Mouse (Mus musculus) cerebellum, adult 2 months (tissue): Measurements from ENCODE around the gene Kdsr.

ENCODE experiments used
- CTCF ChIP-seq: fragments of 200-500 bp; IDR thresholded peaks from 2 replicates; pipeline ENCODE4 v1.5.1; 2011; ENCODE audit warnings: low read depth, mild to moderate bottlenecking, control low read depth, low read length, moderate library complexity, borderline replicate concordance; ENCODE audit not compliant: insufficient read depth
- POLR2A ChIP-seq: fragments of 200-500 bp; IDR thresholded peaks from 2 replicates; pipeline ENCODE4 v1.6.1; 2011; ENCODE audit warnings: low read length, control low read depth, borderline replicate concordance; ENCODE audit not compliant: insufficient read depth

DNA sequence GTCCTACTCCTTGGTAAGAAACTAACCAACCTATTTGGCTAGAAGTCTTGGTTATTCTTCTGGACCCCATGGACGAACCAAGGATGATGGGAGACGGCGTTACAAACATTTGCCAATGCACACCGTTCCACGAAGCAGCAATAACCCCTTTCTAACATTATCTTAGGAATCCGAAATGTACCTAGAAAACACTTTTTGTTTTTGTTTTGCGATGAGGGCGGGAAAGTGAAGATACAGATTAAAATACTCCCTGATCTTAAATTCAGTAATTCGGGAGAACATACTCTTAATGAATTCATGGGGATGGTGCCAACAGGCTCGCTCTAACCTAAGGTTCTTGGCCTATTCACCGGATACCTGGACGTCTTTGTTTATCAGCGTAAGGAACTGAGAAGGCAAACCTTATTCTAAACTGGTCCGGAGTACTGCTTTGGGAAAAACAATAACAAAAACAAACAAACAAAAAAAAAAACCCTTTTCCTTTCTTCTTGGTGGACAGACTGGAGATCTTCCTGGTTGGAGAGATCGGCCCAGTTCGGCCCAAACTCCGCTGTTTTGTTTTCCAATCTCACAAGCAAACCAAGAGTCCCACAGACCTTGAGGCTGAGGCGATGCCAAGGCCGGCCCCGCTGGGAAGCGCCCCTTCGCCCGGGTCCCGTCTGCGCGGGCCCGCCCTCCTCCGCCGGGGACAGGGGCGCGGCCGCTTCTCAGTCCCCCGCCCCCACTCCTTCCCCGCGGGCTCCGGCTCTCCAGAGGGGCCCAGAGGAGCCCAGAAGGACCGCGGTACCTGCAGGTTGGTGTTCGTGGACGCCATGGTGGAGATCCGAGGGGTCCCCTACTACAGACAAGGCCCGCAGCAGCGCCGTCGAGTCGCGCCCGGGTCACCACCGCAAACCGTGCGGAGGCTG is 36.4 kb upstream of the Kdsr start:
- TF ChIP-seq POLR2A (no peak), CTCF (no peak)
